10 mouse cellular contexts compared by ENCODE assay signal in the genomic region with DNA sequence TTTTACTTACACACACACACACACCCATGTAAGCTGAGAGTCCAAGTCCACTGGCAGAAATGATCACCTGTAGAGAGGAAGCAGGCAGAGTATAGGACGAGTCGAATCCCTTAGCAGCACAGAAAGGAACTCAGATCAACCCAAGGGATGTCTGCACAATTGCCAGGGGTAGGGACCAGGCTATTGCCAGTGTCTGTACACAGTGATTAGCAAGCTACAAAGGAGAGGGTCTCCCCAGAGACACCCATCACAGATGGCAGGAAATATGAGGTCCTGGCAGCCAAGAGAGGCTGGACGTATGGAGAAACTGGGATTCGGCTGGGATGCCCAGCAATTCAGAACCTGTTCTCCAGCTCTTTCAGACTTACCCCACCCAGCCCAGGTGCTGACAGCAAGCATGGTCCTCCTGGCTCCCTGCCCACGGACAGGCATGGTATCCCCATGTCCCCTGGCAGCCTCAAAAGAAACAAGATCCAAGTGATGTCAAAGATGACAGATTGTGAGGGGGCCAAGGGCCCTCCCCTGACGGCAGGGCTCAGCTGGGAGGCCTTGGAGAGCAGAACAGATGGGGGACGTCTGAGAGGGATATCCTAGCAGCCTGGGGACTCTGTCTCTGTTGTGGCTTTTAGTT. TPM values are rescaled to one million over a fixed set of nuclear protein-coding genes. Genes with fewer than 3 reads are reported as not detected.
A peak's percentile ranks its signal among the peaks of the same experiment; 100 is the strongest.
DNase-seq lines count a peak whose midpoint lies in the region; ATAC-seq and TF ChIP-seq lines count a peak whose summit lies in the region.
"Had no signal": no experiment of that assay in that cellular context is flagged by ENCODE, and none has a peak within 500 bp of the region (broad histone marks: within the 10 kb centered on the region; RNA-seq: fewer than 3 reads in every experiment).

No protein-coding gene starts in this region.

- ATAC-seq in hindbrain, postnatal 0 days = peak; percentile 89

- 27% methylated on average over 7 of the region's 7 CpGs for WGBS in hindbrain, postnatal 0 days

- H3K4me1 ChIP-seq in hindbrain, postnatal 0 days (ENCODE audit: insufficient read depth, low read length) = peaks cover 4% of the 10 kb centered on the region

- no peak overlapping the region for H3K9ac ChIP-seq in hindbrain, postnatal 0 days (replicated peaks; ENCODE audit: low read length)

- H3K36me3 ChIP-seq in hindbrain, postnatal 0 days (ENCODE audit: insufficient read depth, low read length) = no peaks in the 10 kb centered on the region

- intact Hi-C loops in gastrocnemius, adult 2 months (cut with DNase I) = no loop called here

- no peak overlapping the region for H3K4me3 ChIP-seq in gastrocnemius, adult 2 months
- no peak overlapping the region for H3K4me3 ChIP-seq in hindbrain, postnatal 0 days (ENCODE audit: low read length)

- DNase-seq in gastrocnemius, adult 2 months = peak; percentile 67
- DNase-seq in gastrocnemius, postnatal 10 days = no peak
- peak; percentile 68 for DNase-seq in adrenal gland, postnatal 14 days
- DNase-seq in embryo, embryonic 10.5 days (ENCODE audit: low spot score) = peak; percentile 42
- DNase-seq in hindbrain, postnatal 0 days (ENCODE audit: low spot score) = peak; percentile 82
- DNase-seq in yolk sac, embryonic 10.5 days (ENCODE audit: low spot score) = no peak
- no peak for DNase-seq in adipocyte (ENCODE audit: low spot score)
- no peak for DNase-seq in kidney, adult 18-20 months
- DNase-seq: gastrocnemius, postnatal 14 days; lung, postnatal 14 days had no signal

- H3K9me3 ChIP-seq in hindbrain, postnatal 0 days (ENCODE audit: low read length) = no peaks in the 10 kb centered on the region

- H3K27ac ChIP-seq in gastrocnemius, adult 2 months = no peak overlapping the region
- H3K27ac ChIP-seq in hindbrain, postnatal 0 days = no peak overlapping the region

- TF ChIP-seq CTCF in gastrocnemius, adult 2 months (IDR thresholded peaks at IDR 0.05) = no peak
- TF ChIP-seq CTCF in hindbrain, postnatal 0 days (IDR thresholded peaks at IDR 0.05; ENCODE audit: low read depth) = no peak

- H3K27me3 ChIP-seq in hindbrain, postnatal 0 days (ENCODE audit: insufficient read depth, low read length) = no peaks in the 10 kb centered on the region

- H3K4me2 ChIP-seq in hindbrain, postnatal 0 days (ENCODE audit: low read depth, low read length) = no peak overlapping the region

RNA-seq across cellular contexts. Expression of gene Fam78b, which starts 12.1 kb away (rescaled TPM):
- total RNA-seq in gastrocnemius, adult 2 months (2021) = 1 to 10 TPM; 2.6 to 3.4 TPM
- 1 to 10 TPM; 1.8 to 3.8 TPM for total RNA-seq in gastrocnemius, postnatal 10 days (2021)
- 6.3 and 6.9 TPM in 2 replicates for total RNA-seq in adrenal gland, postnatal 14 days (2021)
- total RNA-seq in hindbrain, postnatal 0 days (2014; rRNA removed) = 16.4 and 17.1 TPM in 2 replicates
- polyA plus RNA-seq in hindbrain, postnatal 0 days (2015; fragmentation: Nextera tagmentation; extraction: Ambion mirVana) = 5.4 and 5.7 TPM in 2 replicates

Comparison
In these comparisons a context has a peak if more than half of its experiments do, and no peak if none do; other contexts are left out.
1. DNase-seq: peak in gastrocnemius, adult 2 months (single experiment), adrenal gland, postnatal 14 days (single experiment), embryo, embryonic 10.5 days (single experiment) and hindbrain, postnatal 0 days (single experiment); none in gastrocnemius, postnatal 10 days (single experiment), yolk sac, embryonic 10.5 days (single experiment), adipocyte (single experiment) and kidney, adult 18-20 months (single experiment).